Mouse (Mus musculus): ENCODE measurements around the gene Pde1c. TPM values are rescaled to one million over a fixed set of nuclear protein-coding genes. Genes with fewer than 3 reads are reported as not detected.

The Pde1c gene
- total RNA-seq, 1 experiment, result 0.18 TPM

GRCm38 (mm10) chr6:56374180-56374579 is 194.7 kb downstream of the Pde1c start:
- H3K27ac ChIP-seq (ENCODE audit: insufficient read depth, low read depth, low read length, poor library complexity, severe bottlenecking), result no peak overlapping the region
- in situ Hi-C loops (cut with MboI; ENCODE audit: low sequenced_read_pairs in 2 of 2, unreplicated experiment in 2 of 2), result no loop called here
- no peak overlapping the region for H3K9ac ChIP-seq (ENCODE audit: insufficient read depth, low read depth, low read length, poor library complexity, severe bottlenecking)
- no peak for DNase-seq (ENCODE audit: low read depth, low spot score)
- H3K9me3 ChIP-seq (ENCODE audit: control insufficient read depth, insufficient read depth, low read depth, low read length), result no peaks in the 10 kb centered on the region
- no peaks in the 10 kb centered on the region for H3K36me3 ChIP-seq (ENCODE audit: control insufficient read depth, insufficient read depth, low read length, poor library complexity, severe bottlenecking)
- H3K4me1 ChIP-seq (ENCODE audit: control insufficient read depth in 2 of 2, insufficient read depth in 2 of 2, low read length in 2 of 2, poor library complexity in 1 of 2), result no peaks in the 10 kb centered on the region
- TF ChIP-seq MAFK (IDR thresholded peaks at IDR 0.05; ENCODE audit: insufficient read depth, low read depth, low read length) (no peak), HCFC1 (IDR thresholded peaks at IDR 0.05; ENCODE audit: borderline replicate concordance, insufficient read depth, low read length) (no peak), ZC3H11A (IDR thresholded peaks at IDR 0.05; ENCODE audit: borderline replicate concordance, low read depth, low read length) (no peak), ZNF384 (IDR thresholded peaks at IDR 0.05; ENCODE audit: low read depth, low read length) (no peak), CHD2 (IDR thresholded peaks at IDR 0.05; ENCODE audit: low read depth, low read length) (no peak)
- H3K4me3 ChIP-seq (ENCODE audit: insufficient read depth in 1 of 2, low read depth in 1 of 2, low read length in 2 of 2, poor library complexity in 1 of 2, severe bottlenecking in 1 of 2), result no peak overlapping the region

- DNase-seq (ENCODE audit: low read depth, low spot score), result no peak
- no peak overlapping the region for H3K4me3 ChIP-seq (ENCODE audit: insufficient read depth in 1 of 2, low read depth in 1 of 2, low read length in 2 of 2, poor library complexity in 1 of 2, severe bottlenecking in 1 of 2)
- H3K9ac ChIP-seq (ENCODE audit: insufficient read depth, low read depth, low read length, poor library complexity, severe bottlenecking), result no peak overlapping the region
- in situ Hi-C loops (cut with MboI; ENCODE audit: low sequenced_read_pairs in 2 of 2, unreplicated experiment in 2 of 2), result no loop called here
- no peaks in the 10 kb centered on the region for H3K4me1 ChIP-seq (ENCODE audit: control insufficient read depth in 2 of 2, insufficient read depth in 2 of 2, low read length in 2 of 2, poor library complexity in 1 of 2)
- H3K27ac ChIP-seq (ENCODE audit: insufficient read depth, low read depth, low read length, poor library complexity, severe bottlenecking), result no peak overlapping the region
- TF ChIP-seq ZC3H11A (IDR thresholded peaks at IDR 0.05; ENCODE audit: borderline replicate concordance, low read depth, low read length) (no peak), ZNF384 (IDR thresholded peaks at IDR 0.05; ENCODE audit: low read depth, low read length) (no peak), MAFK (IDR thresholded peaks at IDR 0.05; ENCODE audit: insufficient read depth, low read depth, low read length) (no peak), CHD2 (IDR thresholded peaks at IDR 0.05; ENCODE audit: low read depth, low read length) (no peak), HCFC1 (IDR thresholded peaks at IDR 0.05; ENCODE audit: borderline replicate concordance, insufficient read depth, low read length) (no peak)
- H3K36me3 ChIP-seq (ENCODE audit: control insufficient read depth, insufficient read depth, low read length, poor library complexity, severe bottlenecking), result no peaks in the 10 kb centered on the region
- no peaks in the 10 kb centered on the region for H3K9me3 ChIP-seq (ENCODE audit: control insufficient read depth, insufficient read depth, low read depth, low read length)
Measured at GRCm38 (mm10) chr6:56373753-56374152, 195.2 kb downstream of the Pde1c start.

- in situ Hi-C loops (cut with MboI; ENCODE audit: low sequenced_read_pairs in 2 of 2, unreplicated experiment in 2 of 2), result no loop called here
- DNase-seq (ENCODE audit: low read depth, low spot score), result no peak
- TF ChIP-seq CHD2 (IDR thresholded peaks at IDR 0.05; ENCODE audit: low read depth, low read length), result no peak
Measured at GRCm38 (mm10) chr6:56373046-56373751, 195.7 kb downstream of the Pde1c start.

GRCm38 (mm10) chr6:56369462-56369861 is 199.4 kb downstream of the Pde1c start:
- Histone ChIP-seq H3K4me1 (ENCODE audit: control insufficient read depth in 2 of 2, insufficient read depth in 2 of 2, low read length in 2 of 2, poor library complexity in 1 of 2) (no peaks in the 10 kb centered on the region), H3K9me3 (ENCODE audit: control insufficient read depth, insufficient read depth, low read depth, low read length) (no peaks in the 10 kb centered on the region), H3K4me3 (ENCODE audit: insufficient read depth in 1 of 2, low read depth in 1 of 2, low read length in 2 of 2, poor library complexity in 1 of 2, severe bottlenecking in 1 of 2) (no peak overlapping the region), H3K27ac (ENCODE audit: insufficient read depth, low read depth, low read length, poor library complexity, severe bottlenecking) (no peak overlapping the region), H3K9ac (ENCODE audit: insufficient read depth, low read depth, low read length, poor library complexity, severe bottlenecking) (no peak overlapping the region), H3K36me3 (ENCODE audit: control insufficient read depth, insufficient read depth, low read length, poor library complexity, severe bottlenecking) (no peaks in the 10 kb centered on the region)
- TF ChIP-seq CHD2 (IDR thresholded peaks at IDR 0.05; ENCODE audit: low read depth, low read length), result no peak
- TF ChIP-seq HCFC1 (IDR thresholded peaks at IDR 0.05; ENCODE audit: borderline replicate concordance, insufficient read depth, low read length), result no peak
- TF ChIP-seq ZC3H11A (IDR thresholded peaks at IDR 0.05; ENCODE audit: borderline replicate concordance, low read depth, low read length), result no peak
- TF ChIP-seq ZNF384 (IDR thresholded peaks at IDR 0.05; ENCODE audit: low read depth, low read length), result no peak
- in situ Hi-C loops (cut with MboI; ENCODE audit: low sequenced_read_pairs in 2 of 2, unreplicated experiment in 2 of 2), result no loop called here
- DNase-seq (ENCODE audit: low read depth, low spot score), result no peak

More at GRCm38 (mm10) chr6:56373046-56373751, 195.7 kb downstream of the Pde1c start:
- Histone ChIP-seq H3K4me1 (ENCODE audit: control insufficient read depth in 2 of 2, insufficient read depth in 2 of 2, low read length in 2 of 2, poor library complexity in 1 of 2) (no peaks in the 10 kb centered on the region), H3K9ac (ENCODE audit: insufficient read depth, low read depth, low read length, poor library complexity, severe bottlenecking) (no peak overlapping the region), H3K9me3 (ENCODE audit: control insufficient read depth, insufficient read depth, low read depth, low read length) (no peaks in the 10 kb centered on the region), H3K36me3 (ENCODE audit: control insufficient read depth, insufficient read depth, low read length, poor library complexity, severe bottlenecking) (no peaks in the 10 kb centered on the region), H3K4me3 (ENCODE audit: insufficient read depth in 1 of 2, low read depth in 1 of 2, low read length in 2 of 2, poor library complexity in 1 of 2, severe bottlenecking in 1 of 2) (no peak overlapping the region), H3K27ac (ENCODE audit: insufficient read depth, low read depth, low read length, poor library complexity, severe bottlenecking) (no peak overlapping the region)

GRCm38 (mm10) chr6:56368116-56368515 is 200.8 kb downstream of the Pde1c start:
- H3K9me3 ChIP-seq (ENCODE audit: control insufficient read depth, insufficient read depth, low read depth, low read length), result no peaks in the 10 kb centered on the region
- H3K9ac ChIP-seq (ENCODE audit: insufficient read depth, low read depth, low read length, poor library complexity, severe bottlenecking), result no peak overlapping the region
- no peaks in the 10 kb centered on the region for H3K36me3 ChIP-seq (ENCODE audit: control insufficient read depth, insufficient read depth, low read length, poor library complexity, severe bottlenecking)
- no peak overlapping the region for H3K27ac ChIP-seq (ENCODE audit: insufficient read depth, low read depth, low read length, poor library complexity, severe bottlenecking)
- in situ Hi-C loops (cut with MboI; ENCODE audit: low sequenced_read_pairs in 2 of 2, unreplicated experiment in 2 of 2), result no loop called here
- no peak for DNase-seq (ENCODE audit: low read depth, low spot score)
- no peak for TF ChIP-seq ZC3H11A (IDR thresholded peaks at IDR 0.05; ENCODE audit: borderline replicate concordance, low read depth, low read length)
- TF ChIP-seq HCFC1 (IDR thresholded peaks at IDR 0.05; ENCODE audit: borderline replicate concordance, insufficient read depth, low read length), result no peak
- no peak for TF ChIP-seq ZNF384 (IDR thresholded peaks at IDR 0.05; ENCODE audit: low read depth, low read length)
- no peak for TF ChIP-seq MAFK (IDR thresholded peaks at IDR 0.05; ENCODE audit: insufficient read depth, low read depth, low read length)
- TF ChIP-seq CHD2 (IDR thresholded peaks at IDR 0.05; ENCODE audit: low read depth, low read length), result no peak
- no peaks in the 10 kb centered on the region for H3K4me1 ChIP-seq (ENCODE audit: control insufficient read depth in 2 of 2, insufficient read depth in 2 of 2, low read length in 2 of 2, poor library complexity in 1 of 2)
- H3K4me3 ChIP-seq (ENCODE audit: insufficient read depth in 1 of 2, low read depth in 1 of 2, low read length in 2 of 2, poor library complexity in 1 of 2, severe bottlenecking in 1 of 2), result no peak overlapping the region

All from ES-E14 (cell line).